Mouse (Mus musculus) thymus, adult 2 months (tissue): ENCODE measurements at regions not wholly inside any gene's neighbourhood (a gene's known extent, or its start where the extent isn't known, plus 50 kb on each side); places are given as distances from the start of the nearest gene placed in this dataset.

ENCODE experiments used
- CTCF ChIP-seq: fragments of 200-500 bp; IDR thresholded peaks from 2 replicates; pipeline ENCODE4 v1.5.1; 2012; ENCODE audit warnings: mild to moderate bottlenecking, control low read depth, low read length, moderate library complexity, borderline replicate concordance; ENCODE audit not compliant: control insufficient read depth, poor library complexity, insufficient read depth; ENCODE audit errors: extremely low read depth
- POLR2A ChIP-seq: fragments of 200-500 bp; IDR thresholded peaks from 2 replicates; pipeline ENCODE4 v1.6.1; 2012; ENCODE audit warnings: mild to moderate bottlenecking, low read length, control low read depth, moderate library complexity; ENCODE audit not compliant: control insufficient read depth, poor library complexity, insufficient read depth; ENCODE audit errors: extremely low read depth

- TF ChIP-seq CTCF, result no peak
- TF ChIP-seq POLR2A, result no peak
Observed at GRCm38 (mm10) chr11:112407681-112408080, 374.3 kb upstream of the Sox9 start.
